Mouse (Mus musculus) induced T-regulatory cell, adult 2 months (primary cell): Measurements from ENCODE around the gene Gna12.

ENCODE experiments used
- DNase-seq: peaks from one replicate; pipeline ENCODE4 v3.0.0-alpha.2; 2012; ENCODE audit warnings: low read depth

Gene Gna12

GRCm38 (mm10) chr5:140753223-140753622 is 77.0 kb downstream of the Gna12 start:
- DNase-seq = no peak

DNA sequence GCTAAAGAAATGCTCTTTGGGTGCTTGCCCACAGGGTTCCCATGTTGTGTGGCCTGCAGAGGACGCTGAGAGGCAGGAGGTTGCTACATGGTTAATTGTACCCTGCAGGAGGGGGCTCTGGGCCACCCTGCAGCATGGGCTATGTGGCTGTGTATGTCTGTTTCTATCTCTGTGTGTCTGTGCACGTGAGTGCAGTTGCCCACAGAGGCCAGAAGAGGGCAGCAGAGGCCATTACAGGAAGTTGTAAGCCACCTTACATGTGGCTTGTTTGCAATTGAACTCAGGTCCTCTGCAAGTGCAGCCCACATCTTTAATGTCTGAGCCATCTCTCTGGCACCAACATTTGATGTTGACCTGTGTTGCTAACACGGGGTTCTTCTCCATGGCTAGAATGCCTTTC is 77.6 kb downstream of the Gna12 start:
- DNase-seq = no peak

DNA sequence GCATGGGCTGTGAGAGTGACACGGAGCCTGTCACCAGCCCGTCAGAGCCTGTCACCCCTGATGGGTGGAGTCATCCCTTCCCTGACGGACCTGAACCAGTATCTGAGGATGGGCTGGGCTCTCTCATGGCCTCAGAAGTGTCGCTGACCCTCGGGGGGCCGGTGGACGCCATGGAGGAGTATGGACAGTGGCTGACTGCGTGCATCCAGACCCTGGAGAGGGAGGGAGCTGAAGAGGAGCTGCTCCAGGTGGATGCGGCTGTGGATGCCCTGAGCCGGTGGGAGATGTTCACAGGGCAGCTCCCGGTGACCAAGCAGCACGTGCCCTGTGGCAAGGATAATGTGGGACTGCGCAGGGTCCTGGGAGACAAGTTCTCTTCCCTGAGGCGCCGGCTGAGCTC is 78.2 kb downstream of the Gna12 start:
- no peak for DNase-seq

DNA sequence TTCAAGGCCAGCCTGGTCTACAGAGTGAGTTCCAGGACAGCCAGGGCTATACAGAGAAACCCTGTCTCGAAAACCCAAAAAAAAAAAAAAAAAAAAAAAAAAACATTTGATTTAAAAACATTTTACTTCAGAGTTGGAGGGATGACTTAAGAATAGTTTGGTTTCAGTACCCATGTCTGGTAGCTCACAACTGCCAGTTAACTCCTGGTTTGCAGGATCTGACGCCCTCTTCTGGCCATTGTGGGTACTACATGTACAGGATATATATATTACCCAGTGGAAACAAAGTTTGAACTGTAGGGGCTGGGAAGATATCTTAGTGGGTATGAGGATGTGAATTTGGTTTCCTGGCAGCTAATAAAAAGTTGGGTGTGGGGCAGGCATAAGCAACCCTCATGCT is 79.3 kb downstream of the Gna12 start:
- DNase-seq = peak; percentile 68

GRCm38 (mm10) chr5:140749062-140749875 is 81.0 kb downstream of the Gna12 start:
- DNase-seq = peak; percentile 80

DNA sequence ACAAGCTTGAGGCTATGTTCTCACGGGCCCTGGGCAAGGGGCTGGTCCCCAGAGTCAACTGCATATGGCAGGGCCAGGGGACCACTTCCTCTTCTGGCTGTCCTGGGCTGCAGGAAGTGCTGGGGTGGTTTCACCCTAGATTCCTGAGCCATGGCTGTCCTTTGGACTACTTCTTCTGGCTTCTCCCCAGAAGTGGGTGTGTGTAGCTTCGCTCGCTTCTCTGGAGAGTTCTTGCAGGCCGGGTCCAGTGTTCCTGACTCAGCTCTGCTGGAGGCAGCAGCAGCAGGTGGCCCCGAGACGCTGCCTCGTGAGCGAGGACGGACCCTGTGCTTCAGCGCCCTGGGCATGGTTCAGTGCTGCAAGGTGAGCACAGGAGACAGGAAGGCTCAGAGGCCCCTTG is 81.8 kb downstream of the Gna12 start:
- DNase-seq = no peak

DNA sequence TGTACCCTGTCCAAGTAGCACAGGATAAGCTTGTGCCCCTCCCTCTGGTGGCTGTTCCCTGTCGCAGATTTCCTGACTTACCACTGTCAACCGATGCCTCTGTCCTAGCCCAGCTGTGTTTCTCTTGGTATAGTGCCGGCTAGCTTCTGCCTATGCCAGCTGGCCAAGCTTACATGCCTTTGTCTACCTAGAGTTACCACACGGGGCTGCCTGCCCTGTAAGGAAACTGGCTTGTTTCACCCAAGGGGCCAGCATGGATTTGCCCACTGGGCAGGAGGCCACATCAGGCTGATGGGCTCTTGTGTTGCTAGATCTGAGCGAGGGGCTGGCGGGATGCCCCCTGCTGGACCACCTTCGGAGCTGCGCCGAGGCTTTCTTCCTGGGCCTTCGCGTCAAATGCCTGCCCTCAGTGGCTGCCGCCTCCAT is 86.5 kb downstream of the Gna12 start:
- DNase-seq = no peak

GRCm38 (mm10) chr5:140741877-140742276 is 88.4 kb downstream of the Gna12 start:
- DNase-seq = peak; percentile 50

DNA sequence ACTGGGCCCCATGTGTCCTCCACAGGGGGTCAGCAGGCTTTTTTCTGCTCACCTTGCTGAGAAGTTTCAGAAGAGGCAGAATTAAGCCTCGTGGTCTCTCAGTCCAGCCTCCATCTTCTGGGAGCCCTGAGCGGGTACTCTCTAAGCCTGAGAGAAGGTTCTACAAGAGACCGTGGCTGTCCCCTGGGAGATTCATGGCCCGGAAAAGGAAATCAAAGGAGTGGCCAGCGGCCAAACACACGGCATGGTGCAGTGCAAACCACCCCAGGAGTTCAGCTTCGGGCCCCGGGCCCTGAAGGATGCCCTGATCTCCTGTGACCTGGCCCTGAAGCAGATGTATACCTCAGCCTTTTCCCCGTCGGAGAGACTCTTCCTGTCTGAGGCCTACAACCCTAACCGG is 89.2 kb downstream of the Gna12 start:
- DNase-seq = no peak

- no peak for DNase-seq
Observed at GRCm38 (mm10) chr5:140739813-140740212, 90.4 kb downstream of the Gna12 start.

DNA sequence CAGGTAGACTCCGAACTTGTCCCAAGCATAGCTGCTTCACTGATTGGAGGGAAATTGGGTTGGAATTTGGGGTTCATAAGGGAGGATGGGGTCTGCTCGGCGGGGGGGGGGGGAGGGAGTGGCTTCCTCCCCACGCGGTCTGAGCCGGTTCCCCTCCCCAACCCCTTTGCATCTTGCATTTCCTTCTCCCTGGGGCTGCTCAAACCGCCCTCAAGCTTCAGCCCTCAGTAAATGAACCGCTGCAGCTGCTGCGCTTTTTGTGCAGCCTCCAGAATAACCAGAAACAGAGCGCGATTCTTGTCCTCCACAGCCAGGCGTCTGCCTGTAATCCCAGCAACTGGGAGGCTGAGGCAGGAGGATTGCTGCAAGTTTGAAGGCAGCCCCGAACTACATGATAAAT is 94.1 kb downstream of the Gna12 start:
- peak; percentile 37 for DNase-seq

- DNase-seq = peak; percentile 65
Observed at GRCm38 (mm10) chr5:140735297-140735696, 94.9 kb downstream of the Gna12 start.

DNA sequence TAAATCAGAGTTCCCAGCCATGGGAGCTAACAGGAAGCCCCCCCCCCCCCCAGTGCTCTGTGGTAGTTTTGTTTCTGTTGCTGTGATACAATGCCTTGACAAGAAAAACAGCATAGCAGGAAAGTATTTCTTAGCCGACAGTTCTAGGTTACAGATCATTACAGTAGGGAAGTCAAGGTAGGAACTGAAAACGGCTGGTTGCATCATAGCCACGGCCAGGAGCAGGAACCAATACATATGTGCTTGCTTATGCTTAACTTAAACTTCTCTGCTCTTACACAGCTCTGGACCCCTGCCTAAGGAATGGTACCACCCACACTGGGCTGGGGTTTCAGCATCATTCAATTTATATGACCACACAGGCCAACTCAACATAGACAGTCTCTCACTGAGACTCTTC is 96.9 kb downstream of the Gna12 start:
- no peak for DNase-seq

GRCm38 (mm10) chr5:140732195-140732594 is 98.0 kb downstream of the Gna12 start:
- DNase-seq = peak; percentile 67

DNA sequence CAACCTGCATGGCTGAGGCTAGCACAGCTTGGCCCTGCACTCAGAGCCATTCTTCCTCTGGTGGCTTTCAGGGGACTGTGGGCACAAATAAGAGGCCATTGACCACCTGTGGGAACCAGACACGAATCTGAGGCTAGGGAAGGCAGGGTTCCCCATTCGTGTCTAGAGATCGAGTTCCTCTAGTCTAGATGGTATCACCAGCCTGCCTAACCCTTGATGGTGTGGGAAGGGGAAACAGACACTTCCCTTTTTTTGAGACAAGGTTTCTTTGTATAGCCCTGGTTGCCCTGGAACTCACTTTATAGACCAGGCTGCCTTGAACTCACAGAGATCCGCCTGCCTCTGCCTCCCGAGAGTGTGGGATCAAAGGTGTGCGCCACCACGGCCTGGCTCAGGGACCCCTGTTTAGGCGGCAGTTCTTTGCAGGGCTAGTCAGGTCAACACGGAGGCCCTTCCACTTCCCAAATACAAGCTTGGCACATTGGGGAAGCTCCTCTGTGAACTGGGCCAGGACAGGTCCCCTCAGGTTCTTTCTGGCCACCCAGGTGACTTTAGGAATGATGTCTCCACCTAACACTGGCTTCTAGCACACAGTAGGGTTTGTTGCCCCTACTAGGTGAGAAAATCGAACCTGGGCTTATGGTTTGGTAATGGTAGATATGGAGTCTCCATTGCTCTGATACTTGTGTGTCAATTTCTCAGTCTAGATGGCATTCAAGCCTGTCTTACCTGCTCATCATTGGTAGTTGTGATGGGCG is 99.0 kb downstream of the Gna12 start:
- DNase-seq = no peak

GRCm38 (mm10) chr5:140726946-140727740 is 103.1 kb downstream of the Gna12 start:
- DNase-seq = no peak

- no peak for DNase-seq
Observed at GRCm38 (mm10) chr5:140726062-140726839, 104.0 kb downstream of the Gna12 start.

GRCm38 (mm10) chr5:140723822-140724221 is 106.4 kb downstream of the Gna12 start, which contains the start of gene Amz1:
TSS of gene Amz1 (plus strand) at chr5:140724127.
- DNase-seq = no peak

DNA sequence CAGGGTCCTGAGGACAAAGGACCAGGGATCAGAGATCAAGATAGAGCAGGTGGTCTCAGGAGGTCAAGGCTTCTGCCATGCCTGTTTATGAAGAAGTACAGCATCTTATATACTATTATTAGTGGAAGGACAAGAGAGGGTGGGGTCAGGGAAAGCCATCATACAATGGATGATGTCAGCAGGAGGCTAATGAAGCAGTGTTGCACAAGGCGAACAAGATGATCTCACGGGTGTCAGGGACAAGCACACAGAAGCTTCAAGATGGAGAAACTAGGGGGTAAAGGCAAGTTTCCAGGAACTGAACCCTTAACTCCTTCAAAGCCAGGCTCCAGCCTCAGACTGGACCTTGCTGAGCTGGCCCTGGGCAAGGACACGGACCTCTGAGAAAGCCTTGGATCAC is 108.1 kb downstream of the Gna12 start:
- DNase-seq = no peak

DNA sequence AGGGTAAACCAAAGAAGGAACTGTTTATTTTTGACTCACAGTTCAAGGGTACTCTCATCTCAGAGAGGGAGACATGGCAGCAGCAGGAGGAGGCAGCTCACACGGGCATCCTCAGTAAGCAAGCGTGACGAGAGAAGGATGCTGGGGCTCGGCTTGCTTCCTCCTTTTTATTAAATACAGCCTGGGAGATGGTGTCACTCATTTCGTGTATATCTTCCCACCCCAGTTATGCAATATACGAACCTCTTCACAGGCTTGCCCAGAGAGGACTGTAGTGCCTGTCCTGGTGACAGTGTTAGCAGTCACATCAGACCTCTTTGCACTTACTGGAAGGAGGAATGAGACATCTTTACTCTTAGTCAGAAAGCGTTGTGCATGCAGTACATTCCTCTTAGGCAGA is 109.5 kb downstream of the Gna12 start:
- DNase-seq = no peak

GRCm38 (mm10) chr5:140711040-140711439 is 119.2 kb downstream of the Gna12 start:
- no peak for DNase-seq

GRCm38 (mm10) chr5:140710315-140710714 is 119.9 kb downstream of the Gna12 start:
- no peak for DNase-seq
